Mouse (Mus musculus): ENCODE measurements around the gene Rabl6. TPM values are rescaled to one million over a fixed set of nuclear protein-coding genes. Genes with fewer than 3 reads are reported as not detected.

Gene Rabl6
- polyA plus RNA-seq, 1 experiment from 2014 or later: 61.6 TPM

DNA sequence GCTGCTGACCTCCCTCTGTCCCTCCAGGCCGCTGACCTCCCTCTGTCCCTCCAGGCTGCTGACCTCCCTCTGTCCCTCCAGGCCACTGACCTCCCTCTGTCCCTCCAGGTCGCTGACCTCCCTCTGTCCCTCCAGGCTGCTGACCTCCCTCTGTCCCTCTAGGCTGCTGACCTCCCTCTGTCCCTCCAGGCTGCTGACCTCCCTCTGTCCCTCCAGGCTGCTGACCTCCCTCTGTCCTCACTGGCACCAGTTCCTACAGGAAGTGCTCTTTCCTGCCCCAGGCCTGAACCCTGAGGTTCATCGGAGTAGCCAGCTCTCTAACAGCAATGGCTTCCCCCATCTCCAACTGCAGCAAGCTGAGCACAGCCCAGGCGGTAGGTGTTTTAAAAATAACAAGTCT lies 20.4 kb upstream of the Rabl6 start:
- no peaks in the 10 kb centered on the region for H3K27me3 ChIP-seq (ENCODE audit: control insufficient read depth, insufficient read depth, low read length)
- no peaks in the 10 kb centered on the region for H3K9me3 ChIP-seq (ENCODE audit: control insufficient read depth, low read length)
- no peaks in the 10 kb centered on the region for H3K4me1 ChIP-seq (replicated peaks; ENCODE audit: control insufficient read depth, insufficient read depth, low read length)
- DNase-seq (ENCODE audit: low spot score) (no peak), ATAC-seq (ENCODE audit: low FRiP score) (no peak)
- 31% methylated on average over 4 of the region's 4 CpGs for WGBS
- no peak overlapping the region for H3K9ac ChIP-seq
- no peak overlapping the region for H3K27ac ChIP-seq
- no peak overlapping the region for H3K4me2 ChIP-seq (replicated peaks)
- no peak overlapping the region for H3K4me3 ChIP-seq (replicated peaks; ENCODE audit: low read length)
- H3K36me3 ChIP-seq (replicated peaks; ENCODE audit: control insufficient read depth, insufficient read depth): no peaks in the 10 kb centered on the region

DNA sequence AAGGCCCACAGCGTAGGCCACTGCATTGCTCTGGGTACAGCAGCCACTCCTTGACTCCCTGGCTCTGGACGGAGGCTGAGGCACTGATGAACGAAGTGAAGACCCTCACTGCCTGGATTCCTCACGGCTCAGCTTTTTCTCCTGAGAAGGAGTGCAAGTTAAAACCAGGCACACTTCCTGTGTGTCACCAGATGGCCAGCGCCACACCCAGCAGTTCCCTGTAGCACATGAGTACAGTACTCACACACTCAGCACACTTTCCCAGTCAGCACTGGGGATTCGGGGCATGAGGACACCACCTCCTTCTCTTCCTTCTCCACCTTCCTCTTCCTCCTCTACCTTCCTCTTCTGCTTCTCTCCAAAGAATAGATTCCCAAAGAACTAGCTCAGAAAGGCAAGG lies 19.5 kb upstream of the Rabl6 start, which contains the start of gene Fcna:
TSS of gene Fcna (minus strand) at position 220 of the 400 bp plus-strand sequence.
- no peaks in the 10 kb centered on the region for H3K36me3 ChIP-seq (replicated peaks; ENCODE audit: control insufficient read depth, insufficient read depth)
- H3K9me3 ChIP-seq (ENCODE audit: control insufficient read depth, low read length): no peaks in the 10 kb centered on the region
- H3K4me3 ChIP-seq (replicated peaks; ENCODE audit: low read length): no peak within 1 kb of the TSS
- H3K9ac ChIP-seq: no peak within 1 kb of the TSS
- H3K4me1 ChIP-seq (replicated peaks; ENCODE audit: control insufficient read depth, insufficient read depth, low read length): no peaks in the 10 kb centered on the region
- H3K27me3 ChIP-seq (ENCODE audit: control insufficient read depth, insufficient read depth, low read length): no peaks in the 10 kb centered on the region
- WGBS: 83% methylated on average over 6 of the region's 6 CpGs
- no peak for DNase-seq (ENCODE audit: low spot score)
- no peak for ATAC-seq (ENCODE audit: low FRiP score)
- no peak within 1 kb of the TSS for H3K4me2 ChIP-seq (replicated peaks)
- H3K27ac ChIP-seq: no peak within 1 kb of the TSS

DNA sequence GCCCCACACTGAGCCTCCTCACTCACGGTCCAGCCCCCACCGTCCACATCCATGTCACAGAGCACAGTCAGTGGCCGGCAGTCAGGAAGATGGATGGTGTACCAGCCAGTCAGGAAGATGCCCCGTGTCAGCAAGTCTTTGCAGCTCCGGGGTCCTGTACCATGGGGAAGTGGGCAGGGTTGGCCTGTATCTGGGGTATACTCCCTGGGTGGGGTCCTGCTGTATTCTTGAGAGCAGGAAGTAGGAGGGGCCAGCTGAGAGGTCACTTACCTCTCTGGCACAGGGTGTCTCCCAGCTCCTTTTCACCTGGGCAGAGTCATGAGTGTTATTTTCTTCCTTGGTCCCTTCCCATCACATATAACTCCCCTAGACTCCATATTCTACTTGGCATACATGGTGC lies 17.7 kb upstream of the Rabl6 start:
- no peak for ATAC-seq (ENCODE audit: low FRiP score)
- no peaks in the 10 kb centered on the region for H3K36me3 ChIP-seq (replicated peaks; ENCODE audit: control insufficient read depth, insufficient read depth)
- H3K9ac ChIP-seq: no peak overlapping the region
- no peaks in the 10 kb centered on the region for H3K9me3 ChIP-seq (ENCODE audit: control insufficient read depth, low read length)
- H3K4me3 ChIP-seq (replicated peaks; ENCODE audit: low read length): no peak overlapping the region
- no peak for DNase-seq (ENCODE audit: low spot score)
- no peak overlapping the region for H3K4me2 ChIP-seq (replicated peaks)
- no peaks in the 10 kb centered on the region for H3K27me3 ChIP-seq (ENCODE audit: control insufficient read depth, insufficient read depth, low read length)
- H3K27ac ChIP-seq: no peak overlapping the region
- peaks cover 5% of the 10 kb centered on the region; the same call in 1 of the 2 replicates for H3K4me1 ChIP-seq (replicated peaks; ENCODE audit: control insufficient read depth, insufficient read depth, low read length)
- 59% methylated on average over 5 of the region's 5 CpGs for WGBS

DNA sequence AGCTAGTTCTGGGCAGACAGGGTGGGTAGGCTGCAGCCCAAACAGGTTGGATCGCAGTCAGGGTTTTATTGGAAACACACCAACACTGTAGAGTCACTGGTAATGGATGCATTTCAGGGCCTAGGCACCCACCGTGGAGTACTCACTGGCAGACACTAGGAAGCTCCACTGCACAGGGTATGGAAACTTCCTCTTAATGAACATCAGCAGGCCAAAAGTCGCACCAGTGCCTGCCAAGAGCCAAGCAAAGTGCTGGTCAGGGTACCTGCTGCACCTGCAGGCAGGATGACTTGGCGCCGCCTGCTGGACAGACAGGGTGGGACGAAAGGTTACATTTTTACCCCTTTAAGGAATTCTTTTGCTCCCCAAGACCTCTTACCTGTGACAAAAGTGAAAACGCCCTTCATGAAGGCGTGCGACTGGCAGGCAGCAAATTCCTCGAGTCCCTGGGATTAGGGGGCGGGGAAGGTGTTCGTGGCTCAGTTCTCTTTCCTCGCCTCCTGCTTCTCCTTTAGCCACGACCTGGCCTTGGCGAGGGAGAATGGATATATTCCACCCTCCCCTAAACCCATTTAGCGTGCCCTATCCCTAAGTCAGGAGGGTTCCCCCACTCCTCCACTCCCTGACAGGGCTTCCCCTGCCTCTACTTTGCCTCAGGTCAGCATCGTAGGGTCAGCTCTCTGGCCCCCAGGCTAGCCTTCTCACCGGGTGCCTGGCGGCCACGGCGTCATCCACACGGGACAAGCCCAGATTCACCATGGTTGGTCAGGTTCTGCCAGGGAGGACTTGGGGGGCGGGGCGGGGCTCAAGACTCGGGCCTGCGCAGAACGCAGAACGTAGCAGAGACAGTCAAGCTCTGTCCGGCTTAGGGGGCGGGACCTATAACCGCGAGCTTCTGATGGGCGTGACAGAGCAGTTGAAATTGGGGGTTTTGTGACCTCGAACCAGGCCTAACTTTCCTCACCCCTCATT lies 13.2 kb upstream of the Rabl6 start, which contains the start of gene Tmem141:
TSS of gene Tmem141 (minus strand) at position 777 of the 972 bp plus-strand sequence.
- Histone ChIP-seq H3K27ac (peak within 1 kb of the TSS; percentile 46; the same call in 1 of the 2 replicates), H3K4me2 (replicated peaks) (peak within 1 kb of the TSS; percentile 62), H3K36me3 (replicated peaks; ENCODE audit: control insufficient read depth, insufficient read depth) (no peaks in the 10 kb centered on the region), H3K9me3 (ENCODE audit: control insufficient read depth, low read length) (no peaks in the 10 kb centered on the region), H3K4me3 (replicated peaks; ENCODE audit: low read length) (peak within 1 kb of the TSS; percentile 42), H3K9ac (peak within 1 kb of the TSS; percentile 69), H3K27me3 (ENCODE audit: control insufficient read depth, insufficient read depth, low read length) (peaks cover 18% of the 10 kb centered on the region), H3K4me1 (replicated peaks; ENCODE audit: control insufficient read depth, insufficient read depth, low read length) (peaks cover 7% of the 10 kb centered on the region; the same call in 1 of the 2 replicates)
- 7% methylated on average over 34 of the region's 34 CpGs for WGBS
- peak; percentile 95 for ATAC-seq (ENCODE audit: low FRiP score)
- DNase-seq (ENCODE audit: low spot score): peak; percentile 76

DNA sequence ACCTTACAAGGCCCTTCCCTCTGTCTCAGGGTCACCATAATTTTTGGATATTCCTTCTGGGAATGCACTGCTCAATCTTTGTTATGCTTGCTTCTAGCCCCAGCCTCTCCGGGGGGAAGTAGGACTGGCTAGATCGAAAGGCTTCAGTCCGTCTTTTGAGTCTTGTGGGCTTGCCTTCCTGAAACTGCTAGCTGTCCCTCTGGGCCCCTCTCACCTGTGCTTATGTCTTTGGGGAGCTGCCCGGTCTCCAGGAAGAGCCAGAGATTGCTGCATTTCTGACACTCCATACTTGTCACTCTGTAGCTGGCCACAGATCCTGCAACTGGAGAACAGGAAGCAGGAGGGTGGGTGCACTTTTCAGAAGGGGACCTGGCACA lies 12.5 kb upstream of the Rabl6 start:
- no peak for ATAC-seq (ENCODE audit: low FRiP score)
- no peak overlapping the region for H3K27ac ChIP-seq
- peak overlapping the region; percentile 62 for H3K4me2 ChIP-seq (replicated peaks)

DNA sequence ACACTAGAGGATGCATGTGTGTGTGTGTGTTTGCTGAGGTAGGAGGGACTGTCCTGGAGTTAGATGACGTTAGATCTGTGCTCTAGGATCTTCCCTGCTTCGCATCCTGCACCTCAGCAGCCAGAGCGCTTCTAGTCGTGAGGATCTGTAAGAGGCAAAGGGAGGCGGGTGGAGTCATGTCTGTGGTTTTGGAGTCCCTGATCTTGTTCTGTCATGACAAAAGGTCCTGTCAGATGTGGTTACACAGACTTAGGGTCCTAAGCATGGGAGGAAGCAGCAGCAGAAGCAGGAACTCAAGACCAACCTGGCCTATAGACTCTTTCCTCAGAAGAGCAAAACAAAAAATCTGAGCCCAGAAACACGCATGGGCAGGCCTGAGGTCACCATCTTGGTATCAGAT lies 12.1 kb upstream of the Rabl6 start:
- peaks cover 7% of the 10 kb centered on the region; the same call in 1 of the 2 replicates for H3K4me1 ChIP-seq (replicated peaks; ENCODE audit: control insufficient read depth, insufficient read depth, low read length)
- H3K9me3 ChIP-seq (ENCODE audit: control insufficient read depth, low read length): no peaks in the 10 kb centered on the region
- no peak overlapping the region for H3K4me3 ChIP-seq (replicated peaks; ENCODE audit: low read length)
- WGBS: 84% methylated on average over 6 of the region's 6 CpGs
- no peak for DNase-seq (ENCODE audit: low spot score)
- peaks cover 29% of the 10 kb centered on the region for H3K27me3 ChIP-seq (ENCODE audit: control insufficient read depth, insufficient read depth, low read length)
- H3K36me3 ChIP-seq (replicated peaks; ENCODE audit: control insufficient read depth, insufficient read depth): no peaks in the 10 kb centered on the region
- H3K9ac ChIP-seq: no peak overlapping the region
- no peak overlapping the region for H3K27ac ChIP-seq
- ATAC-seq (ENCODE audit: low FRiP score): no peak
- H3K4me2 ChIP-seq (replicated peaks): no peak overlapping the region

More for the DNA sequence above, 12.5 kb upstream of the Rabl6 start:
- no peak for DNase-seq (ENCODE audit: low spot score)
- peaks cover 24% of the 10 kb centered on the region for H3K27me3 ChIP-seq (ENCODE audit: control insufficient read depth, insufficient read depth, low read length)
- peak overlapping the region; percentile 42 for H3K4me3 ChIP-seq (replicated peaks; ENCODE audit: low read length)
- H3K36me3 ChIP-seq (replicated peaks; ENCODE audit: control insufficient read depth, insufficient read depth): no peaks in the 10 kb centered on the region
- H3K9ac ChIP-seq: 0 out of 2 replicates have a peak overlapping the region, but pooled peaks have one; percentile 69
- H3K9me3 ChIP-seq (ENCODE audit: control insufficient read depth, low read length): no peaks in the 10 kb centered on the region
- 85% methylated on average over 4 of the region's 4 CpGs for WGBS
- H3K4me1 ChIP-seq (replicated peaks; ENCODE audit: control insufficient read depth, insufficient read depth, low read length): peaks cover 7% of the 10 kb centered on the region; the same call in 1 of the 2 replicates

DNA sequence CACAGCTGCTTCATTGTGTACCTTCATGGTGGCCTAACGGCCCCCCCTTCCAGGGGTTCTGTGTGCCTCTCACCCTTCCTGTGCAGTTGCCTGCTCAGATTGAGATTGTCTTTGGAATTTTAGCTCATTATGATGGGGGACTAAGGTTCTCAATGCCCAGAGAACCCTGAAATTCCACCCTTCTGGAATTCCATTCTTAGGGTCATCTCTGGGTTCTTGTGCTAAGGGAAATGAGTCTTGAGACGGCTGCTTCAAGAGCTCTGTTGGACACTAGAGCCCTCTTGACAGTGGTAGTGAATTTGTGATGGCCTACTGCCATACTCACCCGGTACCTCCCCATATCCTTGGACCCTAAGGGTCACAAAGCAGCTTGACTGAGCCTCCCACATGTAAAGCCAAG lies 9.3 kb upstream of the Rabl6 start, which contains the start of gene Ccdc183:
TSS of gene Ccdc183 (minus strand) at position 101 of the 400 bp plus-strand sequence.
- Histone ChIP-seq H3K4me3 (replicated peaks; ENCODE audit: low read length) (no peak within 1 kb of the TSS), H3K27ac (no peak within 1 kb of the TSS), H3K4me2 (replicated peaks) (no peak within 1 kb of the TSS), H3K36me3 (replicated peaks; ENCODE audit: control insufficient read depth, insufficient read depth) (no peaks in the 10 kb centered on the region), H3K27me3 (ENCODE audit: control insufficient read depth, insufficient read depth, low read length) (peaks cover 41% of the 10 kb centered on the region), H3K4me1 (replicated peaks; ENCODE audit: control insufficient read depth, insufficient read depth, low read length) (peaks cover 7% of the 10 kb centered on the region; the same call in 1 of the 2 replicates), H3K9ac (no peak within 1 kb of the TSS), H3K9me3 (ENCODE audit: control insufficient read depth, low read length) (no peaks in the 10 kb centered on the region)
- DNase-seq (ENCODE audit: low spot score) (no peak), ATAC-seq (ENCODE audit: low FRiP score) (no peak)
- WGBS: 74% methylated on average over 3 of the region's 3 CpGs

DNA sequence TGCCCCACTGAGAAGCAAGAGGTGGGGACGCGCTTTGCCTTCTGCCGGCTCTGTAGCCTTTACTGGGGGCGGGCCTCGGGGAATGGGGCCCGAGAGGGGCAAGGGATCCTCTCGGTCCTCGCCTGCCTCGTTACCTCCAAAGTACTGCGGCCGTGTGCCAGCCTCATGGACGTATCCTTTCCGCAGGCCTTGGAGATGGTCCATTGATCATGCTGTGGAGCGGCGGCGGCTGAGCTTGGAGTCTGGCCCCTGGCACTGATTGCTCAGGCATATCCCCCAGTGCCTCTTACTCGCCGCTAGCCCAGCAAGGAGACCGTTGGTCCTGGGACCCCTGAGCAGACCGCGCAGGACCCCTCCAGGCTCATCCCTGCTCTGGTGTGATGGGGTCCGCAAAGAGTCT lies 8.1 kb upstream of the Rabl6 start:
- no peaks in the 10 kb centered on the region for H3K36me3 ChIP-seq (replicated peaks; ENCODE audit: control insufficient read depth, insufficient read depth)
- H3K4me2 ChIP-seq (replicated peaks): no peak overlapping the region
- no peaks in the 10 kb centered on the region for H3K9me3 ChIP-seq (ENCODE audit: control insufficient read depth, low read length)
- H3K27me3 ChIP-seq (ENCODE audit: control insufficient read depth, insufficient read depth, low read length): peaks cover 41% of the 10 kb centered on the region
- H3K9ac ChIP-seq: no peak overlapping the region
- 17% methylated on average over 22 of the region's 22 CpGs for WGBS
- no peak for DNase-seq (ENCODE audit: low spot score)
- no peak overlapping the region for H3K27ac ChIP-seq
- no peak for ATAC-seq (ENCODE audit: low FRiP score)
- peaks cover 6% of the 10 kb centered on the region; the same call in 1 of the 2 replicates for H3K4me1 ChIP-seq (replicated peaks; ENCODE audit: control insufficient read depth, insufficient read depth, low read length)
- no peak overlapping the region for H3K4me3 ChIP-seq (replicated peaks; ENCODE audit: low read length)

DNA sequence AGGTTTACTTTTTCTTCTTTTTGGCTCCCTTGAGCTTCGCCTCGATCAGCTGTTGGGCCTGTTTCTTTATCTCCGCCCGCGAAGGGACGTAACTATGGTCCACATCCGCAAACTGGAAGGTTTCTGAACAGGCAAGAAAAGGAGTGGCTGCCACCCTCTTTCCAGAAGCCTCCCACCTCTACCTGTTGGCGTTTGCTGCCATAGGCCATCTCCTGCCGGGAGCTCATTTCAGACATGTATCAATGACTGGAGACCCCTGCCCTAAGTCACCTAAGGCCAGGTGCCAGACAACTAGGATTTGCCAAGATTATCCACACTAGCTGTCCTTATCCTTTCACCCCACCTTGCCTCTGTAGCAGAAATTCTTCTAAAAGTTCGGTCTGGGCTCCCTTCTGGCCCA lies 350 bp upstream of the Rabl6 start:
- peak overlapping the region; percentile 26; the same call in 1 of the 2 replicates for H3K9ac ChIP-seq
- 73% methylated on average over 10 of the region's 10 CpGs for WGBS
- peaks cover 13% of the 10 kb centered on the region for H3K4me1 ChIP-seq (replicated peaks; ENCODE audit: control insufficient read depth, insufficient read depth, low read length)

More for the DNA sequence above, 350 bp upstream of the Rabl6 start:
- Histone ChIP-seq H3K4me3 (replicated peaks; ENCODE audit: low read length) (peak overlapping the region; percentile 83), H3K4me2 (replicated peaks) (peak overlapping the region; percentile 63), H3K27ac (peak overlapping the region; percentile 55; the same call in 1 of the 2 replicates), H3K27me3 (ENCODE audit: control insufficient read depth, insufficient read depth, low read length) (no peaks in the 10 kb centered on the region), H3K9me3 (ENCODE audit: control insufficient read depth, low read length) (no peaks in the 10 kb centered on the region), H3K36me3 (replicated peaks; ENCODE audit: control insufficient read depth, insufficient read depth) (no peaks in the 10 kb centered on the region)
- no peak for DNase-seq (ENCODE audit: low spot score)
- ATAC-seq (ENCODE audit: low FRiP score): peak; percentile 10; the same call in 1 of the 2 replicates

Measured in hindbrain, embryonic 14.5 days (tissue).